Mouse (Mus musculus) left cerebral cortex, postnatal 14 days (tissue): Measurements from ENCODE around the gene Zfp704. TPM values are rescaled to one million over a fixed set of nuclear protein-coding genes. Genes with fewer than 3 reads are reported as not detected.
A peak's percentile ranks its signal among the peaks of the same experiment; 100 is the strongest.

Experiments
- DNase-seq, 2 experiments: peaks; one replicate each; pipeline ENCODE4 v3.0.0; 2021 to 2022; ENCODE audit warnings: low spot score in 2 of 2, mixed read lengths in 1 of 2
- intact Hi-C: fragments of 180-260 bp; cut with DNase I; formaldehyde crosslinking; loops from one replicate; pipeline ENCODE4 v1.15.1; 2025
- long read RNA-seq, 2 experiments: library from polyadenylated mRNA; stranded (forward); transcript quantifications; one replicate each; pipeline ENCODE4 v2.0.0; 2021
- total RNA-seq, 2 experiments: library from RNA; stranded (reverse); gene quantifications; 2 replicates each; pipeline ENCODE4 v1.2.3; 2021

Gene Zfp704
- total RNA-seq = 10 to 100 TPM; 36.2 to 38.4 TPM
- long read RNA-seq, experiment 1, full-length matches to known transcripts = 5 of 28 reads
- long read RNA-seq, experiment 1, partial matches to known transcripts = 1 of 28 reads
- long read RNA-seq, experiment 1, other reads (novel, unspliced or antisense) = 22 of 28 reads
- long read RNA-seq, experiment 2, full-length matches to known transcripts = 1 of 11 reads
- long read RNA-seq, experiment 2, partial matches to known transcripts = 1 of 11 reads
- long read RNA-seq, experiment 2, other reads (novel, unspliced or antisense) = 9 of 11 reads

- peak; percentile 83 to 91 for DNase-seq
- intact Hi-C loops = no loop called here
Measured at GRCm38 (mm10) chr3:9609581-9610341, at the start of gene Zfp704. Gene Zfp704, minus strand, starts transcription at chr3:9610085.

GRCm38 (mm10) chr3:9633036-9634005 is 23.4 kb upstream of the Zfp704 start:
- DNase-seq = no peak
- intact Hi-C loops = no loop called here

GRCm38 (mm10) chr3:9629951-9630350 is 20.1 kb upstream of the Zfp704 start:
- intact Hi-C loops = no loop called here
- DNase-seq = peak; percentile 54 to 56

GRCm38 (mm10) chr3:9628041-9628440 is 18.2 kb upstream of the Zfp704 start:
- intact Hi-C loops = no loop called here

GRCm38 (mm10) chr3:9626149-9626548 is 16.3 kb upstream of the Zfp704 start:
- DNase-seq = no peak
- intact Hi-C loops = no loop called here

More at GRCm38 (mm10) chr3:9628041-9628440, 18.2 kb upstream of the Zfp704 start:
- no peak for DNase-seq

- no peak for DNase-seq
- intact Hi-C loops = no loop called here
Measured at GRCm38 (mm10) chr3:9620611-9621010, 10.7 kb upstream of the Zfp704 start.

- DNase-seq = no peak
- intact Hi-C loops = loop anchor here (5.0 kb wide), 1 partner anchor 83 kb away; no protein-coding TSS in a partner anchor
Measured at GRCm38 (mm10) chr3:9619562-9620275, 9.8 kb upstream of the Zfp704 start.

- intact Hi-C loops = loop anchor here (5.0 kb wide), 1 partner anchor 85 kb away; no protein-coding TSS in a partner anchor
- DNase-seq = no peak
Measured at GRCm38 (mm10) chr3:9617101-9617500, 7.2 kb upstream of the Zfp704 start.

- intact Hi-C loops = loop anchor here (5.0 kb wide), 1 partner anchor 88 kb away; no protein-coding TSS in a partner anchor
- no peak for DNase-seq
Measured at GRCm38 (mm10) chr3:9614676-9615075, 4.8 kb upstream of the Zfp704 start.

GRCm38 (mm10) chr3:9614011-9614410 is 4.1 kb upstream of the Zfp704 start:
- no peak for DNase-seq
- intact Hi-C loops = no loop called here

- intact Hi-C loops = no loop called here
- no peak for DNase-seq
Measured at GRCm38 (mm10) chr3:9611226-9611625, 1.3 kb upstream of the Zfp704 start.

GRCm38 (mm10) chr3:9610426-9610825 is 541 bp upstream of the Zfp704 start:
- peak in 1 of 2 experiments; percentile 40 for DNase-seq
- intact Hi-C loops = no loop called here

- DNase-seq = peak in 1 of 2 experiments; percentile 27
- intact Hi-C loops = no loop called here
Measured at GRCm38 (mm10) chr3:9608906-9609580, 842 bp downstream of the Zfp704 start.

- intact Hi-C loops = no loop called here
Measured at GRCm38 (mm10) chr3:9608441-9608905, 1.4 kb downstream of the Zfp704 start.

GRCm38 (mm10) chr3:9607686-9608085 is 2.2 kb downstream of the Zfp704 start:
- no peak for DNase-seq
- intact Hi-C loops = no loop called here

More at GRCm38 (mm10) chr3:9608441-9608905, 1.4 kb downstream of the Zfp704 start:
- peak; percentile 32 to 58 for DNase-seq

GRCm38 (mm10) chr3:9605784-9606706 is 3.8 kb downstream of the Zfp704 start:
- DNase-seq = no peak
- intact Hi-C loops = no loop called here

- intact Hi-C loops = no loop called here
- DNase-seq = no peak
Measured at GRCm38 (mm10) chr3:9604941-9605340, 4.9 kb downstream of the Zfp704 start.
